Mouse (Mus musculus): ENCODE measurements around the gene Lce3e. TPM values are rescaled to one million over a fixed set of nuclear protein-coding genes. Genes with fewer than 3 reads are reported as not detected.

The Lce3e gene
- not detected in 2 replicates for polyA plus RNA-seq (2012; rRNA removed; ENCODE audit: low replicate concordance)

DNA sequence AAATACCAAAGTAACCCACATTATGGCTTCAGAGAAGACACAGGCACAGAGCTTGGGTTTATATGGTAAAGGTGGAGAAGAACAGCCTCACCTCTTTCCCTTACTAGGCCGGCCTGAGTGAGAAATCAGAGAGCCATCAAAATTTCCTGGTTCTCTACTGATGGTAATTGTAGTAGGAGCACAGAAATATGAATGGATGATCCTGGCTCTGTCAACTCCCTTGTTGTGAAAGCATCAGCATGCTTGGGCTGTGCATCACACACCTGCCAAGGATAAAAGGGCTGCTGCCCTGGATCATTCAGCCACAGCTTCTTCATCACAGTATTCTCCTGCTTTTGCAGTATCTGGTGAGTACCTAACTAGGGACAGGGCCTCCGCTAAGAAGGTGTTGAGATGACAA is at the start of gene Lce3e:
TSS of gene Lce3e (plus strand) at position 301 of the 400 bp plus-strand sequence.

GRCm38 (mm10) chr3:92926130-92926529 is 40.7 kb upstream of the Lce3e start, which contains the start of gene Lce3a:
Gene Lce3a, minus strand, starts transcription at chr3:92926230.

GRCm38 (mm10) chr3:92932679-92933078 is 34.2 kb upstream of the Lce3e start, which contains the start of gene Lce3b:
Gene Lce3b, plus strand, starts transcription at chr3:92932979.

DNA sequence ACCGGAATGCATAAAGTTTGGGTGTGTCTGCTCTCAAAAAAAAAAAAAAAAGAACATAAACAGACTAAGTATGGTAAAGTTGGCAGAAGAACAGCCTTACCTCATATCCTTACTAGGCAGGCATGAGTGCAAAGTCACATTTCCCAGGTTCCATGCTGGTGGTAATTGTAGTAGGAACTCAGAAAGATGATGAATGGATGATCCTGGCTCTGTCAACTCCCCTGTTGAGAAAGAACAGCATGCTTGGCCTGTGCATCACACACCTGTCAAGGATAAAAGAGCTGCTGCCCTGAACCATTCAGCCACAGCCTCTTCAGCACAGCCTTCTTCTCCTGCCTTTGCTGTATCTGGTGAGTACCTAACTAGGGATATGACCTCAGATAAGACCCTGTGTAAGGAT is 22.7 kb upstream of the Lce3e start, which contains the start of gene Lce3c:
TSS of gene Lce3c (plus strand) at position 301 of the 400 bp plus-strand sequence.

DNA sequence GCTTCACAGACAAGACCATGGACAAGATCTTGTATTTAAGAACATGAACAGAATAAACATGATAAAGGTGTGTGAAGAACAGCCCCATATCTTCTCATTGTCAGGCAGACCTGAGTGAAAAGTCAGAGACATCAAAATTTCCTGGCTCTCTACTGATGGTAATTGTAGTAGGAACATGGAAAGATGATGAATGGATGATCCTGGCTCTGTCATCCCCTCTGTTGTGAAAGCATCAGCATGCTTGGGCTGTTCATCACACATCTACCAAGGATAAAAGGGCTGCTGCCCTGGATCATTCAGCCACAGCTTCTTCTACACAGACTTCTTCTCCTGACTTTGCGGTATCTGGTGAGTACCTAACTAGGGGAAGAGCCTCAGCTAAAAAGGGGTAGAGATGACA is 9.8 kb upstream of the Lce3e start, which contains the start of gene Lce3d:
TSS of gene Lce3d (plus strand) at position 301 of the 400 bp plus-strand sequence.

DNA sequence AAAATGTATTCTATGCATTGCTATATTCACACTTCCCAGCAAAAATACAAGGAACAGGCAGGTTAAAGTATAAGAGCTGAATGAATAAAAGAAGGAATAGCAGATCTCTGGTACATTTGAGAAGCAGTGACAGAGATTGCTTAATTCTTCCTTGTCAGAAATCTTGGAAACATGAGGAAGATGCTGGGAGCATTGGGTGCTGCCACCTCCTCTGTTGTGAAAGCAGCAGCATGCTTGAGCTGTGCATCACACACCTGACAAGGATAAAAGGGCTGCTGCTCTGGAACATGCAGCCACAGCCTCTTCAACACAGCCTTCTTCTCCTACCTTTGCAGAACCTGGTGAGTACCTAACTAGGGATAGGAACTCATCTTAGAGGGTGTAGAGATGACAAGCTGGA is 25.1 kb downstream of the Lce3e start, which contains the start of gene Lce3f:
TSS of gene Lce3f (plus strand) at position 301 of the 400 bp plus-strand sequence.

DNA sequence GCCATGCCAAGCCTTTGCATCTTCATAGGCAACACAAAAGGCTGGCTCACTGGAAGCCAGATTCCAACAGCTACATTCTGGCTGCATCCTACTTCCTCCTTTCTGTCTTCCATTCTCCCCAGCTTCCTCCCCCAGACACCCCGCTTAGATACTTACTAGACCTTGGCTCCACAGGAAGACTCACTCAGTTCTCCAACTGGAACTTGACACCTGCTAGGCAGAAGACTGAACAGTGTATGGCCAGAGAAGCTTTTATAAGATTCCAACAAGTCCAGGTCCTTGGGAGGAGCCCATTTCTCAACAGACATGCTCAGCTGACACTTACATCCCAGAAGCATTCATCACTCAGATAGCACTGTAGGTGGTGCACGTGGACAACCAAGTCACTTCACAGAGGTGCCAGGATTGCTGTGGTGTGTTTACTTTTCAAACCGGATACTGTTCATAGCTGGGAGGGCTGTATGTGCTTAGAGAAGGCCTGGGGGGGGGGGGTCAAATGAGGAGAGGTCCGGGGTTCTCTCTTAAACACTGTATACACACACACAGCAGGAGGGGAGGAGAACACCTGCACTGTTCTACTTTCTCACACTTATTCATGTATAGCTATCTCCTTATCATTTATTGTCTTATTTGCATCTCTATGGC is 48.7 kb downstream of the Lce3e start, which contains the start of gene Crct1:
TSS of gene Crct1 (minus strand) at position 228 of the 645 bp plus-strand sequence.

Other genes starting within 250 kb of the Lce3e start
- not detected in 2 replicates for gene Lce1f, start 246.7 kb upstream of the Lce3e start, polyA plus RNA-seq (2012; rRNA removed; ENCODE audit: low replicate concordance)
- not detected in 2 replicates for gene Gm38119, start 228.0 kb upstream of the Lce3e start, polyA plus RNA-seq (2012; rRNA removed; ENCODE audit: low replicate concordance)
- gene Lce1g, start 214.7 kb upstream of the Lce3e start, polyA plus RNA-seq (2012; rRNA removed; ENCODE audit: low replicate concordance) = not detected in 2 replicates
- not detected in 2 replicates for gene Lce1h, start 202.0 kb upstream of the Lce3e start, polyA plus RNA-seq (2012; rRNA removed; ENCODE audit: low replicate concordance)
- not detected in 2 replicates for gene Lce1i, start 188.2 kb upstream of the Lce3e start, polyA plus RNA-seq (2012; rRNA removed; ENCODE audit: low replicate concordance)
- gene Lce1j, start 176.5 kb upstream of the Lce3e start, polyA plus RNA-seq (2012; rRNA removed; ENCODE audit: low replicate concordance) = not detected in 2 replicates
- not detected in 2 replicates for gene Lce1k, start 159.2 kb upstream of the Lce3e start, polyA plus RNA-seq (2012; rRNA removed; ENCODE audit: low replicate concordance)
- not detected in 2 replicates for gene Kprp, start 139.8 kb upstream of the Lce3e start, polyA plus RNA-seq (2012; rRNA removed; ENCODE audit: low replicate concordance)
- gene Lce1l, start 115.8 kb upstream of the Lce3e start, polyA plus RNA-seq (2012; rRNA removed; ENCODE audit: low replicate concordance) = not detected in 2 replicates
- gene 2310050C09Rik, start 96.8 kb upstream of the Lce3e start, polyA plus RNA-seq (2012; rRNA removed; ENCODE audit: low replicate concordance) = not detected in 2 replicates
- not detected in 2 replicates for gene Lce3a, start 40.8 kb upstream of the Lce3e start, polyA plus RNA-seq (2012; rRNA removed; ENCODE audit: low replicate concordance)
- gene Lce3b, start 34.1 kb upstream of the Lce3e start, polyA plus RNA-seq (2012; rRNA removed; ENCODE audit: low replicate concordance) = not detected in 2 replicates
- gene Lce3c, start 22.6 kb upstream of the Lce3e start, polyA plus RNA-seq (2012; rRNA removed; ENCODE audit: low replicate concordance) = 0.27 TPM in 1 of 2 replicates, not detected in the other
- not detected in 2 replicates for gene Lce3d, start 9.7 kb upstream of the Lce3e start, polyA plus RNA-seq (2012; rRNA removed; ENCODE audit: low replicate concordance)
- gene Lce3f, start 25.2 kb downstream of the Lce3e start, polyA plus RNA-seq (2012; rRNA removed; ENCODE audit: low replicate concordance) = not detected in 2 replicates
- gene Crct1, start 48.6 kb downstream of the Lce3e start, polyA plus RNA-seq (2012; rRNA removed; ENCODE audit: low replicate concordance) = not detected in 2 replicates
- gene Lce1m, start 52.0 kb downstream of the Lce3e start, polyA plus RNA-seq (2012; rRNA removed; ENCODE audit: low replicate concordance) = not detected in 2 replicates
- gene Gm4858, start 101.8 kb downstream of the Lce3e start, polyA plus RNA-seq (2012; rRNA removed; ENCODE audit: low replicate concordance) = not detected in 2 replicates
- gene Crnn, start 177.7 kb downstream of the Lce3e start, polyA plus RNA-seq (2012; rRNA removed; ENCODE audit: low replicate concordance) = not detected in 2 replicates
- not detected in 2 replicates for gene Flg2, start 230.2 kb downstream of the Lce3e start, polyA plus RNA-seq (2012; rRNA removed; ENCODE audit: low replicate concordance)

Data from subcutaneous adipose tissue, adult 2 months (tissue).